Mouse (Mus musculus) midbrain, embryonic 16.5 days (tissue): ENCODE data around the gene 6430550D23Rik. TPM values are rescaled to one million over a fixed set of nuclear protein-coding genes. Genes with fewer than 3 reads are reported as not detected.
A peak's percentile ranks its signal among the peaks of the same experiment; 100 is the strongest.

Source experiments
- ATAC-seq: fragments of 200-750 bp; cut with Nextera tagmentation; 2 replicates; pipeline ENCODE4 v1.8.0; 2017; ENCODE audit warnings: moderate TSS enrichment
- H3K27ac ChIP-seq: fragments of 300-500 bp; sonication (generic); 2 replicates; pipeline ENCODE4 v1.5.1; 2014; ENCODE audit warnings: mild to moderate bottlenecking, low read length, mixed read lengths
- H3K27me3 ChIP-seq: fragments of 300-500 bp; sonication (generic); 2 replicates; pipeline ENCODE4 v1.6.1; 2014; ENCODE audit warnings: low read depth, low read length, mixed read lengths; ENCODE audit not compliant: control insufficient read depth, insufficient read depth
- H3K36me3 ChIP-seq: fragments of 300-500 bp; sonication (generic); 2 replicates; pipeline ENCODE4 v1.6.1; 2014; ENCODE audit warnings: mild to moderate bottlenecking, low read length, moderate library complexity, mixed read lengths; ENCODE audit not compliant: control insufficient read depth, insufficient read depth
- H3K4me1 ChIP-seq: fragments of 300-500 bp; sonication (generic); 2 replicates; pipeline ENCODE4 v1.6.1; 2014; ENCODE audit warnings: mild to moderate bottlenecking, low read length, mixed read lengths; ENCODE audit not compliant: control insufficient read depth, insufficient read depth
- H3K4me2 ChIP-seq: fragments of 300-500 bp; sonication (generic); 2 replicates; pipeline ENCODE4 v1.6.1; 2014; ENCODE audit warnings: mild to moderate bottlenecking, low read length, mixed read lengths
- H3K4me3 ChIP-seq: fragments of 300-500 bp; sonication (generic); 2 replicates; pipeline ENCODE4 v1.5.1; 2014; ENCODE audit warnings: low read depth, mild to moderate bottlenecking, low read length, moderate library complexity, mixed read lengths
- H3K9ac ChIP-seq: fragments of 300-500 bp; sonication (generic); 2 replicates; pipeline ENCODE4 v1.6.1; 2014; ENCODE audit warnings: low read depth, low read length, mixed read lengths
- H3K9me3 ChIP-seq: fragments of 300-500 bp; sonication (generic); replicated peaks from 2 replicates; pipeline ENCODE4 v1.6.1; 2014; ENCODE audit warnings: mild to moderate bottlenecking, low read length, mixed read lengths; ENCODE audit not compliant: control insufficient read depth, poor library complexity, severe bottlenecking
- WGBS: fragments of 180-500 bp; shearing (Covaris S2); extraction: QIAGEN DNeasy Blood & Tissue Kit; methylation state at CpG from one replicate; pipeline ENCODE4 v1.1.7; 2014; 5-methylcytosine and 5-hydroxymethylcytosine counted together
- polyA plus RNA-seq: library from polyadenylated mRNA; unstranded; fragments of >200 nt; fragmentation: Nextera tagmentation; extraction: Ambion mirVana; gene quantifications from 2 replicates; pipeline ENCODE4 v1.2.1, GENCODE M21; 2015

The 6430550D23Rik gene
- polyA plus RNA-seq, 1 experiment from 2014 or later, result 1.3 TPM

- H3K4me2 ChIP-seq, result no peak overlapping the region
- no peaks in the 10 kb centered on the region for H3K27me3 ChIP-seq
- peaks cover 11% of the 10 kb centered on the region for H3K4me1 ChIP-seq
- H3K9me3 ChIP-seq, result no peaks in the 10 kb centered on the region
- H3K36me3 ChIP-seq, result no peaks in the 10 kb centered on the region
- 45% methylated on average over 5 of the region's 5 CpGs for WGBS
- no peak overlapping the region for H3K27ac ChIP-seq
- no peak for ATAC-seq
- H3K4me3 ChIP-seq, result no peak overlapping the region
- no peak overlapping the region for H3K9ac ChIP-seq
These were observed 62.2 kb downstream of the 6430550D23Rik start for GRCm38 (mm10) chr2:155945580-155945979.

- Histone ChIP-seq H3K4me2 (peak within 1 kb of the TSS; percentile 15), H3K4me3 (no peak within 1 kb of the TSS), H3K27ac (no peak within 1 kb of the TSS), H3K36me3 (no peaks in the 10 kb centered on the region), H3K9me3 (no peaks in the 10 kb centered on the region), H3K27me3 (no peaks in the 10 kb centered on the region), H3K9ac (peak within 1 kb of the TSS; percentile 23; the same call in 1 of the 2 replicates), H3K4me1 (peaks cover 11% of the 10 kb centered on the region)
- 34% methylated on average over 13 of the region's 13 CpGs for WGBS
- ATAC-seq, result no peak
These were observed 62.7 kb downstream of the 6430550D23Rik start, which contains the start of gene Gdf5 for GRCm38 (mm10) chr2:155945124-155945523. Gene Gdf5 (minus strand): TSS chr2:155945367.

- Histone ChIP-seq H3K27me3 (no peaks in the 10 kb centered on the region), H3K27ac (no peak overlapping the region), H3K4me3 (no peak overlapping the region), H3K4me1 (peaks cover 11% of the 10 kb centered on the region), H3K4me2 (peak overlapping the region; percentile 15), H3K9ac (peak overlapping the region; percentile 23; the same call in 1 of the 2 replicates), H3K36me3 (no peaks in the 10 kb centered on the region), H3K9me3 (no peaks in the 10 kb centered on the region)
- ATAC-seq, result no peak
- 80% methylated on average over 4 of the region's 4 CpGs for whole genome bisulfite sequencing
These were observed 63.1 kb downstream of the 6430550D23Rik start for GRCm38 (mm10) chr2:155944685-155945084.

GRCm38 (mm10) chr2:155943463-155943862 lies 64.3 kb downstream of the 6430550D23Rik start:
- Histone ChIP-seq H3K9me3 (no peaks in the 10 kb centered on the region), H3K9ac (0 out of 2 replicates have a peak overlapping the region, but pooled peaks have one; percentile 3), H3K4me1 (peaks cover 11% of the 10 kb centered on the region), H3K27ac (no peak overlapping the region), H3K4me2 (peak overlapping the region; percentile 27), H3K4me3 (no peak overlapping the region), H3K27me3 (no peaks in the 10 kb centered on the region), H3K36me3 (no peaks in the 10 kb centered on the region)
- no peak for ATAC-seq
- WGBS, result 4% methylated on average over 8 of the region's 8 CpGs

GRCm38 (mm10) chr2:155941697-155942442 lies 65.9 kb downstream of the 6430550D23Rik start:
- no peaks in the 10 kb centered on the region for H3K27me3 ChIP-seq
- ATAC-seq, result no peak
- H3K9me3 ChIP-seq, result no peaks in the 10 kb centered on the region
- no peak overlapping the region for H3K4me3 ChIP-seq
- H3K9ac ChIP-seq, result no peak overlapping the region
- H3K36me3 ChIP-seq, result no peaks in the 10 kb centered on the region
- 91% methylated on average over 40 of the region's 40 CpGs for whole genome bisulfite sequencing
- H3K4me2 ChIP-seq, result no peak overlapping the region
- no peak overlapping the region for H3K27ac ChIP-seq
- peaks cover 11% of the 10 kb centered on the region for H3K4me1 ChIP-seq

GRCm38 (mm10) chr2:155940681-155941080 lies 67.1 kb downstream of the 6430550D23Rik start, which contains the start of gene Gm15557:
Gene Gm15557 (plus strand): TSS chr2:155940728.
- Histone ChIP-seq H3K9ac (no peak within 1 kb of the TSS), H3K4me1 (peaks cover 9% of the 10 kb centered on the region), H3K4me2 (no peak within 1 kb of the TSS), H3K36me3 (no peaks in the 10 kb centered on the region), H3K4me3 (no peak within 1 kb of the TSS), H3K27me3 (no peaks in the 10 kb centered on the region), H3K9me3 (no peaks in the 10 kb centered on the region), H3K27ac (no peak within 1 kb of the TSS)
- no peak for ATAC-seq
- WGBS, result 85% methylated on average over 3 of the region's 3 CpGs

- no peak overlapping the region for H3K9ac ChIP-seq
- no peaks in the 10 kb centered on the region for H3K27me3 ChIP-seq
- no peak overlapping the region for H3K27ac ChIP-seq
- H3K4me2 ChIP-seq, result no peak overlapping the region
- WGBS, result 81% methylated on average over 7 of the region's 7 CpGs
- no peak overlapping the region for H3K4me3 ChIP-seq
- H3K9me3 ChIP-seq, result no peaks in the 10 kb centered on the region
- H3K36me3 ChIP-seq, result no peaks in the 10 kb centered on the region
- ATAC-seq, result no peak
- H3K4me1 ChIP-seq, result peaks cover 8% of the 10 kb centered on the region
These were observed 67.8 kb downstream of the 6430550D23Rik start for GRCm38 (mm10) chr2:155939897-155940529.

GRCm38 (mm10) chr2:155929531-155930442 lies 78.0 kb downstream of the 6430550D23Rik start, which contains the start of gene Uqcc1:
Gene Uqcc1 (minus strand): TSS chr2:155930310.
- no peaks in the 10 kb centered on the region for H3K27me3 ChIP-seq
- peak within 1 kb of the TSS; percentile 86 for H3K27ac ChIP-seq
- no peaks in the 10 kb centered on the region for H3K36me3 ChIP-seq
- peaks cover 14% of the 10 kb centered on the region for H3K4me1 ChIP-seq
- H3K9me3 ChIP-seq, result no peaks in the 10 kb centered on the region
- H3K9ac ChIP-seq, result peak within 1 kb of the TSS; percentile 70
- under 1% methylated on average over 38 of the region's 38 CpGs for WGBS
- H3K4me3 ChIP-seq, result peak within 1 kb of the TSS; percentile 73
- ATAC-seq, result peak; percentile 96
- H3K4me2 ChIP-seq, result peak within 1 kb of the TSS; percentile 89
